Mouse (Mus musculus): ENCODE results near the gene Camk2n1. TPM values are rescaled to one million over a fixed set of nuclear protein-coding genes. Genes with fewer than 3 reads are reported as not detected.

Gene Camk2n1
- polyA plus RNA-seq, 2 experiments from 2014 or later = 0.38 to 0.80 TPM

DNA sequence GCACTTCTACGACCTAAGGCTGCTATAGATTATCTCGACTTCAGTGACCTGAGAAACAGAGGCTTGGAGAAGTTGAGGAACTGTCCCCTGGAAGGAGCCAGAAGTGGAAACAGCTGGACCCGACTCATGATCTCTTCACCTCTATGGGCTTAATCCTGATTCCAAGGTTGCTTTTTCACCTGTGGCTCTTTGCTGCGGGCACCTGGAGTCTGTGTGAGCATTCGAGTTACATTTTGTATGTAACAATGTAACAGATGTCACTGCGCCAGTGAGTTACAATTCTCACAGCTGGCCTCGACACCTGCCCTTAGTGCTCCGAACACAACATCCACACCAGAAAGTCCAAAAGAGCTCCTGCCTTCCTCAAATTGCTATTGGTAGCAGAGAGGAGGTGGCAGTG lies 11.3 kb downstream of the Camk2n1 start:
- ATAC-seq = no peak

DNA sequence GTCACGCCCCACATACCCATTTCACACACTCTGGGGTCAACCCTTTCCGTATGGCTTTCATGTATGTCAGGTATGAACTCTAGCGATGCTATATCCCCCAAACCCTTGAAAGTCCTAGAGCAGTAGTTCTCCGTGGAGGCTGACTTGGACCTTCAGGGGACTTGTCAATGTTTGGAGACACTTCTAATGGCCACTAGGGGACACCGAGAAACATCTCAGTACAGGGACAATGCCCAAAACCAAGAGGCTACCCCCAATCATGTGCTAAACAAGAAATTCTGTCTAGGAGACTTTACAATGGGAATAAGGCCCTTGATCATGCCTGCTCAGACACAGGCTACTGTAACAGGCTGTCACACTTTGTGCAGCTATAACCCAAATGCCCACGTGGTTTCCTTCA lies 12.6 kb downstream of the Camk2n1 start:
- ATAC-seq = no peak

- no peak for ATAC-seq
Observed at GRCm38 (mm10) chr4:138467451-138467850, 13.3 kb downstream of the Camk2n1 start.

DNA sequence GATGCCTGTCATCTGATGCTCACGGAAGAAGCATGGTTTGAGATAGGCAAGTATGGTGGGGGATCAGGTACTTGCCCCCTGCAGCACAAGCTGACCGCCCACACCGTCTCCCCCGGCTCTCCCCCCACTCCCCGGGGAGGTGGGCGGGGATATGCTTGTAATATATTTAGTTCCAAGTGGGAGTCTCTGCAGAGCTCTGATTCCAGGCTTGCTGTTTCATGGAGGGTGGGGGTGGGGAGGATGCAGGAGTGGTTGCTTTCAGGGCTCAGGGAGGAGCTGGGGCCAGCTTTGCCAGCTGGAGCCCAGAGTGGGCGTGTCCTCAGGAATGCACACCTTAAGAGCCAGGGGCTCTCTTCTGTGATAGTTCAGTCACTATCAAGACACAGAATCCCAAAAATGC lies 15.0 kb downstream of the Camk2n1 start:
- ATAC-seq = no peak

DNA sequence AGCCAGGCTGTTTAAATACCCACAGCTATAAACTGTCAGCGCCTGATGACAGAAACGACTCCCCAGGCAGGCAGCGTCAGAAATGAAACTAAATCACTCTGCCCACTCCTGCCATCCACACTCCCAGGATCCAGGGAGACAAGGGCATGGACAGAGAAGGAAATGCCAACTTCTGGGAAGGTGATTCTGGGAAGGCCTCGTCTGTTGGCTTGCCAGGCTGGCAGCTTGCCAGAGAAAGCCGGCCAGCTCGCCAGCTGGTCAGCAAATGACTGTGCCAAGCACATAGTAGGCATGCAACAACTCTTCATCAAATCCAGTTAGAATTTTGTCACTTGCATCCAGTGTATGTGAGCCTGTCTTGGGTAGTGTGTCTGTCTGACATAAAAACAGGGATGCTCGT lies 17.1 kb downstream of the Camk2n1 start:
- no peak for ATAC-seq

DNA sequence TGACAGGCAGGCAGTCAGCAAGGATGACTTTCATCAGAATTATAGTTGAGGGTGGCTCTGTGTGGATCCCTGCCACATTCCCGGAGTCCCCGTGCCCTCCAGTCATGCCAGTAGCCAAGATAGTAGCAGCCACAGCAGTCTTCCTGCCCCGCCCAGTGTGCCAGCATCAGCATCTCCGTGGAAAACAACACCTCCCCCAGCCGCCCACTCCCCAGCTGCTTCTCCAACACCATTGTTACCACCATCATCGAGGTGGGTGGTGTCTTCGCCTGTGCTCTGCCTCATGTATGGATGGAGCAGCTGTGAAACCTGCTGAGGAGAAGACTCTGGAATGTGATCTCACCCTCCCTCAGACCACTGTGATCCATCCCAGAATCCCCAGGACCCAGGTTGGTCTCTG lies 25.5 kb downstream of the Camk2n1 start:
- no peak for ATAC-seq

GRCm38 (mm10) chr4:138480962-138481361 lies 26.8 kb downstream of the Camk2n1 start:
- ATAC-seq = no peak

DNA sequence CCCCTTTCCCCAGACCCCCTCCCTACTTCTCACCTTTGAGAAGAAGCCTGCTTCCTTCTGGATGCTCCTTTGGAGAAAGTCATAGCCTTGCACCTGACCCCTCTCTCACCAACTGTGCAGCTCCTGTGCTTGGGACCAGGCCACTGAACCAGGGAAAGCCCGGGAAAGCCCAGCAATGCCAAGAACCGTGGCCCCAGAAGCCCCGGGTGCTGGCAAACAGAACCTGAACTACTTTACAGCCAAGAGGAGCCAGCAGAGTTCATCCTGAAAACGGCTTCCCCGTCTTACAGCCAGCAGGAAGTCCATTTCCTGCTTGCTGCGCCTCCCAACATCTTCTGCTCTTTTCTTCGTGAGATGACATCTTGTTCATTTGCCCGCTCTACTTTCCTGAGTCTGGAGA lies 28.6 kb downstream of the Camk2n1 start:
- no peak for ATAC-seq

GRCm38 (mm10) chr4:138488241-138488640 lies 34.1 kb downstream of the Camk2n1 start:
- ATAC-seq = no peak

DNA sequence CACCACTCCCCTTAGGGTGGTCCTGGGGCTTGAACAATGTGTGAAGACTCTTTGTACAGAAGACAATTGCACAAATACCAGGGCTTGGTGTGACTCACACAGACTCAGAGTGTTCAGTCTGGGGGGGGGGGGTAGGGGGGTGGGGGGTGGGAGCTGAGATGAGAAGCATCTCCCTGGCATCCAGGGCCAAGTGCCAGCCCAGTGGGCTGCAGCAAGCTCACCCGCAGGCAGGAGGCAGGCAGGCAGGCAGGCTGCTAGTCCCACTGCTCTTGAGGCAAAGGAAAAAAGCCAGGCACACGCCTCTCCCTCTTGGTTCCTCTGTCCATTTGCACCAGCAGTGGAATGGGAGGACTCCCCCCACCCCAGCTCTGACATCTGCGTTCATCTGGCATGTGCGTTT lies 37.0 kb downstream of the Camk2n1 start:
- no peak for ATAC-seq

DNA sequence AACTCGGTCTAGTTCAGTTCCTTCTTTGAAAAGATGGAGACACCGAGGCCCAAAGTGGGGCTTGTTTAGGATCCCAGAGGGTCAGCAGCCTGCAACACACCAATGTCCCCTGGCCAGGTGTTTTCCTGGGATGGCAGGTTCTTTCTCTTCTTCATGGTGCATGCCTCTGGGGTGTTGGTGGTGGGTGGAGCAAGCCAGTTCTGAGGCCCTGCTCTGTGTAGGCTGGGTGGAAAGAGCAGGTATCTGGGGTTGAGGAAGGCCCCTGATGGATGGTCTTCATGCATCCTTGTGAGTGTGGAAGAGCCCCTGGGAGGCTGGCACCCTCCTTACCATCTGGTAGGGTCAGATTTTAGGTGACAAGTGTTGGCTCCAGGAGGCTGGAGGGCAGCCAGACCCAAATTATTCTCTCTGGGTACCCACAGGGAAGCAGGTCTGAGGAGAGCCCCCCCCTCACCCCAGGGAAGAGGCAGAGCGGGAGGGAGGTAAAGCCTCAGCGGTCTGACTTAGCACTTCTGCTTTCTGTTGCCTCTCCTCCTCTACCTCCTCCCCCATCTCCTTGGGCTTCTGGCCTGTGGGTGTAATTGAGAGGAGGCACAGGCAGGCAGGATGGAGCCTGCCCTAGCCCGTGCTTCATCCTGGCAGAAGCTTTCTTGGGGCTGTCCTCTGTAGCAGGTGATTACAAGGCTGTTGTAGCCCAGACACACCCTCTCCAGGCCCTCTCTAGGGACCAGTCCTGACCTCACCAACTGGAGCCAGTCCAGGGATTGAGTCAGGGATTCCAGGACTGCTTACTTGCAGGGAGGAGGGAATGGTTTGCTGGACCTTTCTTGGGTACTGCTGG lies 39.3 kb downstream of the Camk2n1 start:
- ATAC-seq = no peak

DNA sequence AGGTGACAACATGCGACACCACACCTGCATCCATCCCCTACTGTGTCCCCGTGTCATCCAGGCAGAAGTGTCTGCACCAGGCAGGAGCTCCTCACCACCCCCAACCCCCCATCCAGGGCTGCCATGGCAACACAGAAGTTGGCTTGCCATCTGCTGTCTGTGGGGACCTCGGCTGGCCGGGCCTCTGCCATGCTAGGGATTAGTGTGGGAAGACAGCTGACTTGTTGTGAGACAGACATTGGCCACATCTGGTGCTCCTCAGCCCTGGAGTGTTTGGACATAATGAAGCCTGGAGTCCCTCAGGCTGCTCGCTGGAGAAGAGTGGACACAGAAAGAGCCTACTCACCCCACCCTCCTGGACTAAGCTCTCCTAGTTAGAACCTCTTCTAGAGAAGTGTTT lies 40.8 kb downstream of the Camk2n1 start:
- no peak for ATAC-seq

- no peak for ATAC-seq
Observed at GRCm38 (mm10) chr4:138495775-138496174, 41.7 kb downstream of the Camk2n1 start.

- no peak for ATAC-seq
Observed at GRCm38 (mm10) chr4:138496746-138497520, 42.8 kb downstream of the Camk2n1 start.

- no peak for ATAC-seq
Observed at GRCm38 (mm10) chr4:138499856-138500645, 45.9 kb downstream of the Camk2n1 start.

GRCm38 (mm10) chr4:138501048-138501447 lies 46.9 kb downstream of the Camk2n1 start:
- ATAC-seq = no peak

GRCm38 (mm10) chr4:138504632-138505101 lies 50.6 kb downstream of the Camk2n1 start:
- ATAC-seq = no peak

GRCm38 (mm10) chr4:138505171-138505870 lies 51.2 kb downstream of the Camk2n1 start:
- ATAC-seq = no peak

DNA sequence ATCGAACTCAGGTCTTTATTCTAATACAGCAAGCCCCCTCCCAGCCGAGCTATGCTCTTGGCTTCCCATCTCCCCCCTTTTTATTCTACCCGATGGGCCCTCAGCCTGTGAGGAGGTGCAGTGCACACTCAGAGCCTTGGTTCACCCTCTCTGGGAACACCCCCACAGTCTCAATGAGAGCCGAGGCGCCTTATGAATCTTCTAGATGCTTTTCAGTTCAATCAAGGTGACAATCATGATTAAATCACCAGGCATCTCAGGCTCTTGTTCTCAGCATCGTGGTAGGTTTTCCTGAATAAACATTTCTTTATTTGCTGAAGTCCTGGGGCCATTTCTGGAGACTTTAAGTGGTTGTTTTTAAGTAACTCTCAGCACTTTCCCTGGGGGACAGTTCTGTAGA lies 53.8 kb downstream of the Camk2n1 start:
- no peak for ATAC-seq

Data from activated CD4-positive, CD25-positive, alpha-beta regulatory T cell, adult 4 months (primary cell).